Mouse (Mus musculus): ENCODE measurements at regions not wholly inside any gene's neighbourhood (a gene's known extent, or its start where the extent isn't known, plus 50 kb on each side); places are given as distances from the start of the nearest gene placed in this dataset.
A peak's percentile ranks its signal among the peaks of the same experiment; 100 is the strongest.

DNA sequence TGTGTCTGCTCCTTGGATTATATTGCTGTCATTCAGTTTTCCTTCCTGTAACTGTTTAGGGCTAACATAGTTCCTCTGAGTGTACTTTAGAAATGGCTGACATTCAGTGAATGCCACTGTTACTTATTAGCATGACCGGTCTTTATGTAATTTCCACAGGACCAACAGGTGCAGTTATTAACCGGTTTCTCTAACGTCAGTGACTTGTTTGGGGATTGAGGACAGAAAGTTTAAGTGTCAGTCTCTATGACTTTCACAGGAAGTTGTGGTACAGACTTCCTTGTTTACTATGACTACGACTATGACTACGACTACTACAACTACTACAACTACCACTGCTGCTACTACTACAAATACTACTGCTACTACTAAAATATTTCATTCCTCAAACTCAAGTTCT lies 170.4 kb upstream of the Ptger4 start:
- no peaks in the 10 kb centered on the region for H3K36me3 ChIP-seq (ENCODE audit: control insufficient read depth, insufficient read depth, low read length)
- 87% methylated on average over 5 of the region's 5 CpGs for WGBS
- H3K9me3 ChIP-seq (ENCODE audit: control insufficient read depth, low read length): no peaks in the 10 kb centered on the region
- ATAC-seq (ENCODE audit: low FRiP score, low TSS enrichment): no peak
- H3K27ac ChIP-seq (ENCODE audit: low read depth, low read length): no peak overlapping the region
- no peaks in the 10 kb centered on the region for H3K4me1 ChIP-seq (ENCODE audit: control insufficient read depth, insufficient read depth, low read length)
- H3K27me3 ChIP-seq (ENCODE audit: control insufficient read depth, insufficient read depth, low read length): no peaks in the 10 kb centered on the region
- H3K4me3 ChIP-seq (ENCODE audit: low read length): no peak overlapping the region
- H3K4me2 ChIP-seq (replicated peaks; ENCODE audit: low read depth, low read length): no peak overlapping the region
- no peak overlapping the region for H3K9ac ChIP-seq (ENCODE audit: low read depth, low read length)

GRCm38 (mm10) chr15:5416031-5416430 lies 172.0 kb upstream of the Ptger4 start:
- H3K9ac ChIP-seq (ENCODE audit: low read depth, low read length): no peak overlapping the region
- no peak overlapping the region for H3K4me2 ChIP-seq (replicated peaks; ENCODE audit: low read depth, low read length)
- no peaks in the 10 kb centered on the region for H3K9me3 ChIP-seq (ENCODE audit: control insufficient read depth, low read length)
- H3K27ac ChIP-seq (ENCODE audit: low read depth, low read length): no peak overlapping the region
- ATAC-seq (ENCODE audit: low FRiP score, low TSS enrichment): no peak
- H3K27me3 ChIP-seq (ENCODE audit: control insufficient read depth, insufficient read depth, low read length): no peaks in the 10 kb centered on the region
- 41% methylated on average over 3 of the region's 3 CpGs for WGBS
- H3K4me3 ChIP-seq (ENCODE audit: low read length): no peak overlapping the region
- no peaks in the 10 kb centered on the region for H3K36me3 ChIP-seq (ENCODE audit: control insufficient read depth, insufficient read depth, low read length)
- H3K4me1 ChIP-seq (ENCODE audit: control insufficient read depth, insufficient read depth, low read length): no peaks in the 10 kb centered on the region

DNA sequence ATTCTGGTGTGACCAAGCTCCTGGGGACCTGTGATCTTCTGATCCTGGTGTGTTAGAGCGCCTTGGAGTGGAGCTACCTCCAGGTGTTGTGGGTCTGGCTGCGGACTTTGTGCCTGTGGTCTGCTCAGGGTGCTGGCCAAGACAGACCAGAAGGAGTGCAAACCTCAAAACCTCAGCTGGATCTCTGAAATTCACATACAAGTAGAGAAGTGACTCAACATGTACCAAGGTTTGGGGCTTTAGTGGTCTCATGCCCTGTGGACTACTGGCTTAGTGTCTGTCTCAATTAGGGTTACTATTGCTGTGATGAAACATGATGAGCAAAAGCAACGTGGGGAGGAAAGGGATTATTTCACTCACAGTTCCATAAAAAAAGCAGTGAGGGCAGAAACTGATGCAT lies 182.7 kb upstream of the Ptger4 start:
- no peak overlapping the region for H3K27ac ChIP-seq (ENCODE audit: low read depth, low read length)
- H3K4me3 ChIP-seq (ENCODE audit: low read length): no peak overlapping the region
- H3K9me3 ChIP-seq (ENCODE audit: control insufficient read depth, low read length): no peaks in the 10 kb centered on the region
- no peak overlapping the region for H3K4me2 ChIP-seq (replicated peaks; ENCODE audit: low read depth, low read length)
- H3K4me1 ChIP-seq (ENCODE audit: control insufficient read depth, insufficient read depth, low read length): no peaks in the 10 kb centered on the region
- H3K27me3 ChIP-seq (ENCODE audit: control insufficient read depth, insufficient read depth, low read length): no peaks in the 10 kb centered on the region
- no peak for ATAC-seq (ENCODE audit: low FRiP score, low TSS enrichment)
- no peak overlapping the region for H3K9ac ChIP-seq (ENCODE audit: low read depth, low read length)
- WGBS: 84% methylated on average over 3 of the region's 3 CpGs
- H3K36me3 ChIP-seq (ENCODE audit: control insufficient read depth, insufficient read depth, low read length): no peaks in the 10 kb centered on the region

- H3K9me3 ChIP-seq (ENCODE audit: control insufficient read depth, low read length): no peaks in the 10 kb centered on the region
- WGBS: 54% methylated on average over 7 of the region's 7 CpGs
- no peak overlapping the region for H3K9ac ChIP-seq (ENCODE audit: low read depth, low read length)
- H3K27me3 ChIP-seq (ENCODE audit: control insufficient read depth, insufficient read depth, low read length): no peaks in the 10 kb centered on the region
- no peak overlapping the region for H3K27ac ChIP-seq (ENCODE audit: low read depth, low read length)
- H3K36me3 ChIP-seq (ENCODE audit: control insufficient read depth, insufficient read depth, low read length): no peaks in the 10 kb centered on the region
- no peak overlapping the region for H3K4me2 ChIP-seq (replicated peaks; ENCODE audit: low read depth, low read length)
- H3K4me1 ChIP-seq (ENCODE audit: control insufficient read depth, insufficient read depth, low read length): no peaks in the 10 kb centered on the region
- H3K4me3 ChIP-seq (ENCODE audit: low read length): no peak overlapping the region
- ATAC-seq (ENCODE audit: low FRiP score, low TSS enrichment): peak; percentile 71
Observed at GRCm38 (mm10) chr15:5427319-5428048, 183.5 kb upstream of the Ptger4 start.

DNA sequence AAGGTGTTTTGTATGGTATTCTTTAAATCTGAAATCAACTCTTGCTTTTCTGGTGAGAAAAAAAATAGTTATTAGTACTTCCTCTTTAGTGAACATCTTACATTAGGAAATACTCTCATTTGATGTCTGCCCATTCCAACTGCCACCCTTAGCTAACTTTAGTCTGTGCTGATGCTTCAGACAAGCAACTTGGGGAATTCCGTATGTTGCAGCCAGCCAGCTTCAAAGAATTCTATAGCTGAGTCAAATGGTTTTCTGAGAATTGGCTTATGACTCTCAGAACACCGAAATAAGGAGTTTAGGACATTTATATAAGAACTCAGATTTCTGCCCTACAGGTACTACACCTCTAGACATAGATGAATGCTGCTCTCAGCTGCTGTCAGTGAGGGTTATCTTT lies 188.0 kb upstream of the Ptger4 start:
- Histone ChIP-seq H3K4me2 (replicated peaks; ENCODE audit: low read depth, low read length) (no peak overlapping the region), H3K4me3 (ENCODE audit: low read length) (no peak overlapping the region), H3K9ac (ENCODE audit: low read depth, low read length) (no peak overlapping the region), H3K9me3 (ENCODE audit: control insufficient read depth, low read length) (no peaks in the 10 kb centered on the region), H3K27me3 (ENCODE audit: control insufficient read depth, insufficient read depth, low read length) (no peaks in the 10 kb centered on the region), H3K4me1 (ENCODE audit: control insufficient read depth, insufficient read depth, low read length) (no peaks in the 10 kb centered on the region), H3K36me3 (ENCODE audit: control insufficient read depth, insufficient read depth, low read length) (no peaks in the 10 kb centered on the region), H3K27ac (ENCODE audit: low read depth, low read length) (no peak overlapping the region)
- WGBS: 89% methylated on average over 2 of the region's 2 CpGs
- no peak for ATAC-seq (ENCODE audit: low FRiP score, low TSS enrichment)

DNA sequence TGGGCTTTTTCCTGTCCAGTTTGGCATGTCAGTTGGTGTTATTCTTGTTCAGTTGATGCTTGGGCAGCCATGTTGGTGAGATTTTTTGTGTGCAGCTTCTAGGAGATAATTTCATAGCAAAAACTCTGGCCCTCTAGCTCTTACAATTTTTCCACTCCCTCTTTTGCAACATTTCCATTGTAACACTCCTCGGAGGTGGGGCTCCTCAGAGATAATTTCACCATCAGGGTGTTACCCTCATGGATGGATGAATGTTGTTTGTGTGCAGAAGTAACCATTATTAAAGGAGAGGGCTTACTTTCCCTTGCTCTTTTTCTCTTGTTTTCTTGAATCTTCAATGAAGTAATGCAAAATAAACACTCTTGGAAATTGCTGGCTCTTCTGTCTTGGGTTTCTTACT lies 193.0 kb upstream of the Ptger4 start:
- H3K9ac ChIP-seq (ENCODE audit: low read depth, low read length): no peak overlapping the region
- H3K27me3 ChIP-seq (ENCODE audit: control insufficient read depth, insufficient read depth, low read length): no peaks in the 10 kb centered on the region
- no peaks in the 10 kb centered on the region for H3K36me3 ChIP-seq (ENCODE audit: control insufficient read depth, insufficient read depth, low read length)
- no peak for ATAC-seq (ENCODE audit: low FRiP score, low TSS enrichment)
- H3K27ac ChIP-seq (ENCODE audit: low read depth, low read length): no peak overlapping the region
- no peak overlapping the region for H3K4me3 ChIP-seq (ENCODE audit: low read length)
- 72% methylated on average over 1 of the region's 1 CpGs for WGBS
- no peaks in the 10 kb centered on the region for H3K4me1 ChIP-seq (ENCODE audit: control insufficient read depth, insufficient read depth, low read length)
- H3K9me3 ChIP-seq (ENCODE audit: control insufficient read depth, low read length): no peaks in the 10 kb centered on the region
- H3K4me2 ChIP-seq (replicated peaks; ENCODE audit: low read depth, low read length): no peak overlapping the region

GRCm38 (mm10) chr15:5446040-5446755 lies 202.2 kb upstream of the Ptger4 start:
- Histone ChIP-seq H3K9ac (ENCODE audit: low read depth, low read length) (no peak overlapping the region), H3K27me3 (ENCODE audit: control insufficient read depth, insufficient read depth, low read length) (no peaks in the 10 kb centered on the region), H3K36me3 (ENCODE audit: control insufficient read depth, insufficient read depth, low read length) (no peaks in the 10 kb centered on the region), H3K9me3 (ENCODE audit: control insufficient read depth, low read length) (no peaks in the 10 kb centered on the region), H3K4me3 (ENCODE audit: low read length) (no peak overlapping the region), H3K4me1 (ENCODE audit: control insufficient read depth, insufficient read depth, low read length) (no peaks in the 10 kb centered on the region), H3K27ac (ENCODE audit: low read depth, low read length) (no peak overlapping the region), H3K4me2 (replicated peaks; ENCODE audit: low read depth, low read length) (no peak overlapping the region)
- no peak for ATAC-seq (ENCODE audit: low FRiP score, low TSS enrichment)
- 63% methylated on average over 9 of the region's 9 CpGs for WGBS

DNA sequence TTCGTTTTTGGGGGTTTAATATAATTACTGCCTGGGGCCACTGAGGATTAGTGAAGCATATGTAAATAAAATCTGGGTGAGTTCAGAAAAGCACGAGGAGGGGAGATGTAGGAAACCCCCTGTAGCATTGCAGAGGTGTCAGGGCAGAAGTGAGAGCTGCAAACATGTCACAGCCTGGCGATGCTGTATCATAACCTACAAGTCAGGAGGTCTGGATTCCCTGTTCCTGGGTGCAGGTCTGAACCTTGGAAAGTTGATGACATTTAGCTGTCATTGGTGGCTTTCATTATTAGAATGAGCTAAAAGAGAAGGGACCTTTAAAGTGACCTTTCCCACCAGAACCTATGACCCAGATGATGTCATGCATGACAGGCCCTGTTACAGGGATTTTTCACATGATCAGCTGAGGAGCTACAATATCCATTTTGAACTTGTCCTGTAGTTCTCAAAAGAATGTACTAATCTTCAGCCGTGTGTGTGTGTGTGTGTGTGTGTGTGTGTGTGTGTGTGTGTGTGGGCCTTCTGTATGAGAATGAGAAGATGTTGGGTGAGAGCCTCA lies 202.8 kb upstream of the Ptger4 start:
- 55% methylated on average over 4 of the region's 4 CpGs for WGBS
- no peak for ATAC-seq (ENCODE audit: low FRiP score, low TSS enrichment)
- Histone ChIP-seq H3K9ac (ENCODE audit: low read depth, low read length) (no peak overlapping the region), H3K9me3 (ENCODE audit: control insufficient read depth, low read length) (no peaks in the 10 kb centered on the region), H3K27me3 (ENCODE audit: control insufficient read depth, insufficient read depth, low read length) (no peaks in the 10 kb centered on the region), H3K36me3 (ENCODE audit: control insufficient read depth, insufficient read depth, low read length) (no peaks in the 10 kb centered on the region), H3K4me3 (ENCODE audit: low read length) (no peak overlapping the region), H3K27ac (ENCODE audit: low read depth, low read length) (no peak overlapping the region), H3K4me1 (ENCODE audit: control insufficient read depth, insufficient read depth, low read length) (no peaks in the 10 kb centered on the region), H3K4me2 (replicated peaks; ENCODE audit: low read depth, low read length) (no peak overlapping the region)

Data from kidney, embryonic 14.5 days (tissue).